Mouse (Mus musculus) heart, postnatal 36 days (tissue): ENCODE measurements around the gene Fstl1. TPM values are rescaled to one million over a fixed set of nuclear protein-coding genes. Genes with fewer than 3 reads are reported as not detected.
A peak's percentile ranks its signal among the peaks of the same experiment; 100 is the strongest.

Experiments used
- DNase-seq, 2 experiments: peaks; one replicate each; pipeline ENCODE4 v3.0.0; 2021 to 2022
- intact Hi-C: fragments of 180-260 bp; cut with DNase I; formaldehyde crosslinking; loops from one replicate; pipeline ENCODE4 v1.15.1; 2025
- total RNA-seq, 2 experiments: library from RNA; stranded (reverse); gene quantifications; 2 replicates each; pipeline ENCODE4 v1.2.3; 2021

The Fstl1 gene
- total RNA-seq, 2 experiments from 2014 or later, result 80.0 to 103 TPM

GRCm38 (mm10) chr16:37784526-37784925, 7.9 kb downstream of the Fstl1 start:
- intact Hi-C loops, result no loop called here

GRCm38 (mm10) chr16:37787558-37788194, 11.0 kb downstream of the Fstl1 start:
- intact Hi-C loops, result no loop called here
- DNase-seq, result no peak

More at GRCm38 (mm10) chr16:37784526-37784925, 7.9 kb downstream of the Fstl1 start:
- no peak for DNase-seq

- peak; percentile 70 to 75 for DNase-seq
- intact Hi-C loops, result no loop called here
Observed at GRCm38 (mm10) chr16:37788367-37789014, 11.8 kb downstream of the Fstl1 start.

- intact Hi-C loops, result no loop called here
Observed at GRCm38 (mm10) chr16:37789015-37789381, 12.3 kb downstream of the Fstl1 start.

GRCm38 (mm10) chr16:37789394-37789920, 12.8 kb downstream of the Fstl1 start:
- no peak for DNase-seq
- intact Hi-C loops, result no loop called here

More at GRCm38 (mm10) chr16:37789015-37789381, 12.3 kb downstream of the Fstl1 start:
- peak; percentile 46 to 60 for DNase-seq

- DNase-seq, result peak in 1 of 2 experiments; percentile 43
- intact Hi-C loops, result no loop called here
Observed at GRCm38 (mm10) chr16:37790008-37790780, 13.5 kb downstream of the Fstl1 start.

GRCm38 (mm10) chr16:37790781-37791175, 14.1 kb downstream of the Fstl1 start:
- intact Hi-C loops, result no loop called here
- DNase-seq, result peak; percentile 51 to 54

GRCm38 (mm10) chr16:37795651-37796150, 19.0 kb downstream of the Fstl1 start:
- intact Hi-C loops, result no loop called here
- no peak for DNase-seq

GRCm38 (mm10) chr16:37796270-37796669, 19.6 kb downstream of the Fstl1 start:
- DNase-seq, result no peak
- intact Hi-C loops, result no loop called here

- intact Hi-C loops, result no loop called here
Observed at GRCm38 (mm10) chr16:37801097-37801496, 24.4 kb downstream of the Fstl1 start.

GRCm38 (mm10) chr16:37802686-37803295, 26.1 kb downstream of the Fstl1 start:
- DNase-seq, result no peak
- intact Hi-C loops, result no loop called here

More at GRCm38 (mm10) chr16:37801097-37801496, 24.4 kb downstream of the Fstl1 start:
- no peak for DNase-seq

GRCm38 (mm10) chr16:37803387-37803950, 26.8 kb downstream of the Fstl1 start:
- intact Hi-C loops, result no loop called here
- DNase-seq, result no peak

- no peak for DNase-seq
- intact Hi-C loops, result no loop called here
Observed at GRCm38 (mm10) chr16:37805746-37806495, 29.2 kb downstream of the Fstl1 start.

- intact Hi-C loops, result no loop called here
- DNase-seq, result no peak
Observed at GRCm38 (mm10) chr16:37807269-37807668, 30.6 kb downstream of the Fstl1 start.

GRCm38 (mm10) chr16:37808866-37809622, 32.4 kb downstream of the Fstl1 start:
- intact Hi-C loops, result no loop called here
- DNase-seq, result peak in 1 of 2 experiments; percentile 49

GRCm38 (mm10) chr16:37809623-37809992, 32.9 kb downstream of the Fstl1 start:
- DNase-seq, result no peak
- intact Hi-C loops, result no loop called here

GRCm38 (mm10) chr16:37811874-37812273, 35.2 kb downstream of the Fstl1 start:
- no peak for DNase-seq
- intact Hi-C loops, result loop anchor here (1.0 to 10.0 kb wide), 3 partner anchors 128 to 707 kb away; no protein-coding TSS in a partner anchor

- DNase-seq, result peak in 1 of 2 experiments; percentile 44
- intact Hi-C loops, result loop anchor here (1.0 to 10.0 kb wide), 3 partner anchors 128 to 708 kb away; no protein-coding TSS in a partner anchor
Observed at GRCm38 (mm10) chr16:37812474-37812886, 35.8 kb downstream of the Fstl1 start.
